Mouse (Mus musculus): Measurements from ENCODE around the gene Dvl2.

GRCm38 (mm10) chr11:70010961-70011360 lies 10.6 kb downstream of the Dvl2 start:
- TF ChIP-seq CHD2 (IDR thresholded peaks at IDR 0.05; ENCODE audit: low read depth, low read length) (no peak), ZNF384 (IDR thresholded peaks at IDR 0.05; ENCODE audit: low read depth, low read length) (no peak), MAFK (IDR thresholded peaks at IDR 0.05; ENCODE audit: insufficient read depth, low read depth, low read length) (no peak), HCFC1 (IDR thresholded peaks at IDR 0.05; ENCODE audit: borderline replicate concordance, insufficient read depth, low read length) (no peak), ZC3H11A (IDR thresholded peaks at IDR 0.05; ENCODE audit: borderline replicate concordance, low read depth, low read length) (no peak)

Measured in ES-E14 (cell line).